Mouse (Mus musculus): ENCODE measurements at regions not wholly inside any gene's neighbourhood (a gene's known extent, or its start where the extent isn't known, plus 50 kb on each side); places are given as distances from the start of the nearest gene placed in this dataset.

DNA sequence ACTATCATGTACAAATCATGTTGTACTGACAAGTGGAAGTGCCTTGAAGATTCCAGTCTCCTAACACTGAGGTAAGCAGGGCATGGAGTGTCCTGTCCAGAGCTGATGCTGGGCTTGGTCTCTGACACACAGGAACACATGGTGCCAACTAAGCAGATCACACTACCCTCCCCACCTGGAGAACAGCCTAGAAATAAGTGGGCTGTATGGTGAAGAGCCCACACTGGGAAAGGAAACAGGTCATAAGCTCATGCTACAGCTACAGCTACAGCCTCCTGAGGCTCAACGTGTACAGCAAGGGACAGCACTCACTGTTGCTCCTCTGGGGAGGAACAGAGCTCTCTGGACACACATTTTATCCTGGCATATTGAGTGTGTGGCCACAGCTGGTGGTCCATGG is 89.8 kb upstream of the Atp1a1 start:
- no peak for DNase-seq (ENCODE audit: low spot score in 2 of 2)

DNA sequence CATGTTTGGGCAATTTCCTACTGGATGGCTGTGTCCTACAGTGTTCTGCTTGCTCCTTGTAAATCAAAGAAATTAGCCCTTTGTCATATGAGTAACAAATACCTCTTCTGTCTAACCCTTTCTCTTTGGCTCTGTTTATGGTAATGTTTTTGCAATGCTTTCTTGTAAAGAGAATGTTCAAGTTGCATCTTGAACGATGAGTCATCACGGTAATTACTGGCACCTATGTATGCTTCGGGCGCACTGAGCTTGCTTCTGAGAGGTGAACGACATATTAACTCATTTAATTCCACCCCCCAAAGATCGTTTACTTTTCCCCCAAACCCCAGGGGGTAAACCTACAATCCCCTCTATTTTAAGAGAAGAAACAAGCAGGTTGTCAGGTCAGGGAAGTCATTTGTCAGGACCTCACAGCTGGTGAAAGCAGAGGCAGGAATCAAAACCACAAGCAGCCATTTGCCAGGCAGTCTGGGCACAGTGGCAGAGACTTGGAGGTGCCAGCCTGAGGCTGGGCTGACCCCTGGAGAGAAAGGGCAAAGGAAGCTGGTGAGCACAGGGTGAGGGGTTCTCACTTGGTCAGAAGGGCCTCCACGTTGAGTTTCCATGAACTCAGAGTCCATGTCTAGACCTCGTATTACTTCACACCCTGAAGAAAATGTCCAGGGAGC is 87.6 kb upstream of the Atp1a1 start:
- DNase-seq (ENCODE audit: low spot score in 2 of 2), result no peak

DNA sequence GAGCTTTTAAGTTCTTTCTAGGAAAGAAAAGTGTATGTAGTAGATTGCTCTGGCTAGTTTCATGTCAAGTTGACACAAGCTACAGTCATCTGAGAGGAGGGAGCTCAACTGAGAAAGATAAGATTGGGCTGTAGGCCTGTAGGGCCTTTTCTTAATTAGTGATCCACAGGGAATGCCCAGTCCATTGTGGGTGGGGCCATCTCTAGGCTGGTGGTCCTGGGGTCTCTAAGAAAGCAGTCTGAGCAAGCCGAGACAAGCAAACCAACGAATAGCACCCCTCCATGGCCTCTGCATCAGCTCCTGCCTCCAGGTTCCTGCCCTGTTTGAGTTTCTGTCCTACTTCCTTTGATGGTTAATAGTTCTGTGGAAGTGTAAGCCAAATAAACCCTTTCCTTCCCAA is 86.3 kb upstream of the Atp1a1 start:
- DNase-seq (ENCODE audit: low spot score in 2 of 2), result no peak

DNA sequence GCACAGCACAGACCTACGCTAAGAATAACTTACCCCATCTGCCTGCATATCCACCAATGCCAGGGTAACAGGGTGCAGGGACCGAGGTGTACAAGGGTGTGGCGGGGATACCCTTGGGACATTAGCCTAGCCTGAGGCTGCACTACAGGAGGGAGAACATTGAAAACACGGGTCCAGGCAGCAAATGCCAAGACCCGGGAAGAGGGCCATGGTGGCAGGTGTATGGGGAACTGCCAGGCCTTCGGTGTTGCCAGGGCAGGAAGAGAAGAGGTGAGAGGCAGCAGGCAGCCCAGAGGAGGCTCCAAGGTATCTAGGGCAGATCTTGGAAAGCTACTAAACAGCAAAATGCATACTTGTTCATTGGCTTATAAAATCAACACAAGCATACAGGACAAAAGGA is 85.7 kb upstream of the Atp1a1 start:
- DNase-seq (ENCODE audit: low spot score in 2 of 2), result peak in 1 of 2 experiments; percentile 19

DNA sequence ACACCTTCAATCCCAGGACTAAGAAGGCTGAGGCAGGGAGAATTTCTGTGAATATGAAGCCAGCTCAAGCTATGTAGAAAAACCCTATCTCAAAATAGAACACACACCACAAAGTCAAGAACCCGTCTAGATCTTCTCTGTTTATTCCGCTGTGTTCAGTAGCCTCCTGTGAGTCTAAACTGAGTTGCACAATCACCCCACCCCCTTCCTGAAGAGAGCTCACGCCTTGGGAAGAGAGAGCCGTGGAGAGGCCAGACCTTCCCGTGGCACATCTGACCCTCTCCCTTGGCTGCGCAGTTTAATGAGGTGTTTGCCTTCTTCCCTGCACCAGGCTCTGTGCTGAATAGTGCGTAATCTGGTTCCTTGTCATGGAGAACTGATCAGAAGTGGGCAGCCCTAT is 80.7 kb upstream of the Atp1a1 start:
- no peak for DNase-seq (ENCODE audit: low spot score in 2 of 2)

DNA sequence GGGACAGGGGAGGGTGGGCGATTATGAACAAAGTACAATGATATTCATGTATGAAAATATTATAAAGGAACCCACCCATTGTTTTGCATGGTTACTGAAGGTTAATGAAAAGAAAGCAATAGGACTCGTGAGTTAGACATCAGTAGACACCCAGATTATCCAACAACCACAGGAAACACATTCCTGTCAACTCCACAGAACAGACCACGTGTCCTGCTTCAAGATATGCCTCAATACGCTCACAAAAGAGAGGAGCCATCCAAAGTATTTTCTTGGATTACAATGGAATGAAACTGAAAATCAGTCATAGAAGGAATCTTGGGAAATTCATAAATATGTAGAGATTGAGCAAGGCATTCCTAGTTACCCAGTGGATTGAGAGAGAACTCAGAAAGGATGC is 68.5 kb upstream of the Atp1a1 start:
- no peak for DNase-seq (ENCODE audit: low spot score in 2 of 2)

DNA sequence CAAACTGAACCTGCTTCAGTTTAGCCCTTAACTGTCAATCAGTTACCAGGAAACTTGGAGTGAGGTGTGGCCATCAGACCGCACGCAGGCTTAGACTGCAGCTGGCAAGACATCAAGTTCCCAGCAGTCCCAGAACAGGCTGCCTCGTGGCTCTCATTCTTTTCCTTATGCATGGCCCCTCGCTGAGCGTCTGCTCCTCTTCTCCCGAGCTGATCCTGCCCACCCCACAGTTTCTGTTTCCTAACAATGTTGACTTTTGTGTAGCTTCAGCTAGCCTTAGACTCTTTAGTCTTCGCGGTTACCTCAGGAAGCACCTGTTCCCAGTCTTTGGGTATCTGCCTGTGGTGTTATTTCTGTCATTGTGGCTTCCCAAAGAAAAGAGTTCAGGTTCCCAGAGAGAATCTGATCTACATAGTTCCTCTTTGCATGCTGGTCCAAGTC is 66.1 kb upstream of the Atp1a1 start:
- DNase-seq (ENCODE audit: low spot score in 2 of 2), result no peak

DNA sequence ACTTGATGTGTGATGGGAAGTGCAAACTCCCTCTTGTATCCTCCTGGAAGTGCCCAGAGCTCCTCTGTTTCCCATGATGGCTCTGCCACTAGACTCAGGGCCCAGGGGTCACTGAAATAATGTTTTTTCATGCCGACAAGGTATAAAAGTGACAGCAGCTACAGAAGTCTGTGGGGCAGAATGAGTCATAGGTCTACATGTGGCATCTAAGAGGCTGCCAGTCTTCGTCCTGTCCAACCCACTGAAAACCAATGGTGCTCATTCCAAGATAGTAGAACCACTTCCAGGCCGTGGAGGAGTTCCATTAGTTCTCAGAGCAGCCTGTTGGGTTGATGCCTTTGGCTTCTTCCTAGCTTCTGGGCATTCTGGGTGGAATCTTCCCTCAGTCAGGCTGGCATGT is 65.3 kb upstream of the Atp1a1 start:
- DNase-seq (ENCODE audit: low spot score in 2 of 2), result no peak

DNA sequence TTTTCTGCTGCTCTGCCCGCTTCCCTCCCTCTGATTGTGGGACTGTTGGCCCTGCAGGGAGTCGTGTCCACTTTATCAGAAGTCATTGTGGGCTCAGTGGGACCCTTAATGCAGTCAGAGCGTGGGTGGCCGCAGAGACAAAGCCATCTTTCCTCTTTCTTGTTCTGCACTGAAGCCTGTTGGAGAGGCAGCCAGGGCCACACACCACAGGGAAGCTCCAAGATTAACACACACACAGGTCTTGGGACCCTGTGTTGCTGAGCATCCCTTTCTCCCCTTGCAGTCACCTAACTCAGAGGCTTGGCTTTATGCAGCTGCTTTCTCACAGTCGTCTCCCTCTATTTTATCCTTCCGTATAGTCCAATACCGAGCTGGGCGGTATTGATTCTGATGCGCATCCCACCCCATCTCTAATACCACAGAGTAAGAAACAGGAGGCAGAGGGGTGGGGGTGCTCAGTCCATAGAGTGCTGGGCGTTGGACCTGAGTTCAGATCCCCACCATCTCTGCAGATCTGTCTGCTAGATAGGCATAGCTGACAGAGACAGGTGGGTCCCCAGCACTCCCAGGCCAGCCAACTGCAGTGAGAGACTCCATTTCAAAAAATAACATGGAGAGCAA is 63.4 kb upstream of the Atp1a1 start:
- DNase-seq (ENCODE audit: low spot score in 2 of 2), result no peak

DNA sequence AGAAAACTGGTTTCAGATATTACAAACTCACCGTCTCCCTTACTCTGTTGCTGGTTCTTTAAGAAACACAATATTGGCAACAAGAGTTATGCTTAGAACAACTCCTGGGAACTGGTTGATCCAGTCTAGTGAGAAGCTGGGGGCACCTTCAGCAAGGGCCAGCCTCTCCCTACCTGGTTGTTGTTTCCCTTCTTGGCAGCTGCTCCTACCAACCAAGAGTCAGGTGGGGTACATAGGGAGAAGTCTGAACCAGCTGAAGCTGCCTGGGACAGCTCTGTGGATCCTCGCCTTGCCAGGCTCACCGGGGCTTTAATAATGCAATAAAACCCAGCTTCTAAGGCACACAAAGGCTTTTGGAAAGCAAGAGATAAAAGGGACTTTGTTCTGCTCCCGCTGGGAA is 62.7 kb upstream of the Atp1a1 start:
- no peak for DNase-seq (ENCODE audit: low spot score in 2 of 2)

DNA sequence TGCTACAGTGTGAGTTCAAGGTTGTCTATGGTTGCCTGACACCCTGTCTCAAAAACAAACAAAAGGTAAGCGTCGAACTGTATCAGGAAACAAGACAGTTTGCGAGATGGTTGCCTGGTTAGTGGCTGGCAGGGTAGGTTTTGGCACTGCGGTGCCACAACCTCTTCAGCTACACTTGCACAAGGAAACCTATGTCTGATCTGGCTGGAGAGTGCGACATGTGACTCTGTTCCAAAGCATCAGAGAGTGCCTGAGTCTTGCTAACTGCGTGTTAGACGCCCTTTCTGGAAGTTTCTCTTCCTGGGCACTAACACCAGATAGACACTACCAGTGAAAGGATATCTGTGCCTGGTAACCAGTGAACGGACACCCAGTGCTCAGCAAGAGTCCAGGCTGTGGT is 62.1 kb upstream of the Atp1a1 start:
- no peak for DNase-seq (ENCODE audit: low spot score in 2 of 2)

DNA sequence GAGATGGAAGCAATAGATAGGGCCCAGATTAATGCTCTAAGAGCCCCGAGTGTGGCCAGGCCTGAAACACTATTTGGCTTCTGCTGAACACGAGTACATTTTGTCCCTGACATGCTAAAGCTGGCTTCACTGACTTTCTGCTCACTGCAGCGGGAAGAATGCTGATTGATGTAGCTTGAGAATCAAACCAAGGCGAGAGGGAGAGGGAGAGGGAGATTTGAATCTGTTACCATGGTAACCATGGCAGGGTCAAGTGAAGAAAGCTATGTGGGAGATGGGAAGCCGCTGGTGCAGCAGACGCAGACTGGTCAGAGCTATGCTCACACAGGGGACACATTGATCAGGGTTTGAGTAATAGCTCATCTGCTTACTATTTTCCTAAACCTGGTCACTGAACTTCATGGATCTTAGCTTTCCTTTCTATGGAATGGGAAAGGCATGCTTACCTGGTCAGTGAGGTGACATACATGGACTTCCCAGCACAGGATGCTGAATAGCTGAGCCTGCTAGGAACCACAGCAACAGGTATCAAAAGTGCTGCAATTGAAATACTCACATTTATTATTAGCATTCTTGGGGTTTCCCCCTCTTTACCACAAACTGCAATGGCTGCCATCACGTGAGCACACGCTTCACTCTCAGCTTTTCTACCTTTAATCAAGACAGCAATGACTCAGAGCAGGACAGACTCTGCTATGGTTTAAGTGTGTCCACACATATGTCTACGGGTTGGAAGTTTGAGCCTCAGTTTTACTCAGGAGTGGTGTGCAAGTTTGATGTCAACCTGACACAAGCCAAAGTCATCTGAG is 56.9 kb upstream of the Atp1a1 start:
- DNase-seq (ENCODE audit: low spot score in 2 of 2), result peak in 1 of 2 experiments; percentile 11

DNA sequence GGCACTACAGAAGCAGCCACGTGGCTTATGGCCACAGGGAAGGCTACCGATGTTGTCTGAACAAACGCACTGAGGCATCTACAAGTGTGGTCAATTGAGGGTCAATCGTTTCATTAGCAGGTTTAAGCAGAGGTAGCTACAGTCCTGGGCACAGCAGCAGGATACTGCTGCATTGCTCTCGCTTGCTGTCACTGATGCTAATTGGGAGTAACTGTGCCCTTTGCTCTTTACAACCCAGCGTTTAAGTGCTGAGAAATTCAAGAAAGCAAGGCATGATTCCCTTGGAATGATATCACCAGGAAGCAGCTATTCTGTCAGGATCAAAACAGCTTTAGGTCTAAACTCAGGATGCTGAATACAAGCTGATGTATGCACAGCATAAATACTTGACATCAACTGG is 56.2 kb upstream of the Atp1a1 start:
- DNase-seq (ENCODE audit: low spot score in 2 of 2), result no peak

DNA sequence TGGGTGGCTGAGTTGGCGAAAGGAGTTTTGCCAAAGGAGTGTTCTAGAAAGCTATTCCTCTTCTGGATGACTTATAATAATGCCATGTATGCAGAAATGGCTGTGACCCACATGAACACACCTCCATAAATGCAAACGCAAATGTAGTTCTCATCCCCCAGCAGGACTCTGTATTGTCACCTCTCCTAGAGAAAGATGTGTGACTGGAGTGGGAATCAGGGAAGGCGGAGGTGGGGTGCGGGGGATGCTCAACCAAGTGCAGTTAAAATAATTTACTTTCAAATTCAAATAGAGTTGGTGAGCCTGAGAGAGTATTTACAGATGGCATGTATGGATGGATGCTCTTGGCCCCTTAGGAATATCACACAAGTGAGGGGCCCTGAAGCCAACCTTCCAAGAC is 55.7 kb upstream of the Atp1a1 start:
- DNase-seq (ENCODE audit: low spot score in 2 of 2), result no peak

DNA sequence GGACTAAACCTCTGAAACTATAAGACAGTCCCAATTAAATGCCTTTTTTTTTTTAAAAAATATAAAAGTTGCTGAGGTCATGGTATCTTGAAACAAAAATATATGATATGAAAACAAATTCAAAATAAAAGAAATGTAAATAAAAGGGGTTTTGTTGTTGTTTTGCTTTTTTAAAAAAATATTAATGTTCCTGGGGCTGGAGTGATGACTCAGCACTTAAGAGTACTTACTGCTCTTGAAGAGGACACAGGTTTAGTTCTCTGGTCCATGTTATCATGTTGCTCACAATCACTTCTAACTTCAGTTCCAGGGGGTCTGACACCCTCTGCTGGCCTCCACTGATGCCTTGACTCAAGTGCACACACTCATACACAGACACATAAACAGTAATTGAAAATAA is 53.5 kb upstream of the Atp1a1 start:
- no peak for DNase-seq (ENCODE audit: low spot score in 2 of 2)

DNA sequence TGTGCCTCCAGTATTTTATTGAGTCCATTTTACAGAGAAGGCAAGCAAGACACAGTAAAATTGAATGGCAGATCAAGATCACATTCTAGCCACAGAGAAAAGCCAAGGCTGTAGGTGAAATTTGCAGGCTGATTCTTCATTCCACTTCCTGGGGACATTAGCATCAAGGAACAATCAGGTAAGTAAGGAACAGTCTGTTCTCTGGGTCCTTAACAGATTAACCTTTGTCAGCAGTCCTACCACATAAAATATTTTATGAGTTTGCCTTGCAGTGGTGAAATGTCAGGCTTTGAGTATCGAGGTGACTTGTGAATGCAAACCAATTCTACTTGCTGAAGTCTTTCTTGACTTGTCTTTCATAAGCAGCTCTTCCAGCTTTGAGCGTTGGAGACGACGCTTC is 50.2 kb upstream of the Atp1a1 start:
- DNase-seq (ENCODE audit: low spot score in 2 of 2), result no peak
